In the genomic region with DNA sequence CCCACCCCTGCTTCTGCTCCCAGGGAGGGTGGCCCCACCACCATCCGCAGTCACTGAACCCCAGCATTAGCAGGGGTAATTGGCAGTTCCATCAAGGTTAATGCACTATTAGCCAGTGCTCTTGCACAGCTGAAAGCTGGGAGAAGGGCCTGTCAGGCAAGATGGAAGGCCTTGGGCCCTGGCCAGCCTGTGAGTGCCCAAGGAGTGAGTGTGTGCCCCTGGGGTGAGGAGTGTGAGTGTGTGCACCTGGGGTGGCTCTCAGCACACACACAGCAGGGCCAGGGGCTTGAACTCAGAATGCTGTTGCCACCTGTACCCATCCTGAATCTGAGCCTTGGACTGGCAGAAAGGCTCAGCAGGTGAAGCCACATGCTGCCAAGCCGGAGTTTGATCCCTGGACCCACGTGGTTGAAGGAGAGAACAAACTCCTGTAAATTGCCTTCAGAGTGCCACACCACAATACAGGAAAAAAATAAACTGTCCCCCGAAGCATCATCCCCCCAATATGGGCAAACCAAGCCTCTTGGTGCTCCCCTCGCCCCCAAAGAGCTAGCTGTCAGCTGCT, we compare ENCODE assay signal across 16 mouse cellular contexts. TPM values are rescaled to one million over a fixed set of nuclear protein-coding genes. Genes with fewer than 3 reads are reported as not detected.
A peak's percentile ranks its signal among the peaks of the same experiment; 100 is the strongest.
DNase-seq lines count a peak whose midpoint lies in the region; ATAC-seq and TF ChIP-seq lines count a peak whose summit lies in the region.
"Had no signal": no experiment of that assay in that cellular context is flagged by ENCODE, and none has a peak within 500 bp of the region (broad histone marks: within the 10 kb centered on the region; RNA-seq: fewer than 3 reads in every experiment).

No protein-coding gene starts in this region.

- H3K4me1 ChIP-seq in kidney, adult 2 months (ENCODE audit: control insufficient read depth, insufficient read depth, low read length), result no peaks in the 10 kb centered on the region
- H3K4me1 ChIP-seq in hindbrain, embryonic 13.5 days (replicated peaks), result peaks cover 57% of the 10 kb centered on the region
- H3K4me1 ChIP-seq in midbrain, embryonic 15.5 days, result peaks cover 40% of the 10 kb centered on the region

- 77% methylated on average over 5 of the region's 5 CpGs for whole genome bisulfite sequencing in kidney, adult 2 months
- WGBS in hindbrain, embryonic 13.5 days, result 83% methylated on average over 5 of the region's 5 CpGs
- 67% methylated on average over 5 of the region's 5 CpGs for WGBS in midbrain, embryonic 15.5 days

- no peaks in the 10 kb centered on the region; the same call in 1 of the 2 replicates for H3K27me3 ChIP-seq in kidney, adult 2 months (replicated peaks; ENCODE audit: control insufficient read depth, insufficient read depth, low read length)
- no peaks in the 10 kb centered on the region for H3K27me3 ChIP-seq in hindbrain, embryonic 13.5 days
- H3K27me3 ChIP-seq in midbrain, embryonic 15.5 days (replicated peaks), result no peaks in the 10 kb centered on the region

- TF ChIP-seq POLR2A in kidney, adult 2 months (IDR thresholded peaks at IDR 0.05; ENCODE audit: low read depth, low read length), result no peak

- H3K9ac ChIP-seq in hindbrain, embryonic 13.5 days, result peak overlapping the region; percentile 46
- peak overlapping the region; percentile 3; the same call in 1 of the 2 replicates for H3K9ac ChIP-seq in midbrain, embryonic 15.5 days

- no peak overlapping the region for H3K27ac ChIP-seq in kidney, adult 2 months (ENCODE audit: insufficient read depth, low read depth, low read length)
- H3K27ac ChIP-seq in hindbrain, embryonic 13.5 days, result peak overlapping the region; percentile 4; the same call in 1 of the 2 replicates
- H3K27ac ChIP-seq in midbrain, embryonic 15.5 days, result no peak overlapping the region
- H3K27ac ChIP-seq: heart, embryonic 10.5 days had no signal

- H3K9me3 ChIP-seq in hindbrain, embryonic 13.5 days, result no peaks in the 10 kb centered on the region
- no peaks in the 10 kb centered on the region for H3K9me3 ChIP-seq in midbrain, embryonic 15.5 days
- H3K9me3 ChIP-seq: heart, embryonic 10.5 days had no signal

- no peak overlapping the region for H3K4me2 ChIP-seq in hindbrain, embryonic 13.5 days
- H3K4me2 ChIP-seq in midbrain, embryonic 15.5 days, result no peak overlapping the region

- ATAC-seq in hindbrain, embryonic 13.5 days (ENCODE audit: low FRiP score), result no peak
- ATAC-seq in midbrain, embryonic 15.5 days (replicated peaks), result no peak

- H3K36me3 ChIP-seq in kidney, adult 2 months (ENCODE audit: control insufficient read depth, insufficient read depth, low read length), result no peaks in the 10 kb centered on the region
- H3K36me3 ChIP-seq in hindbrain, embryonic 13.5 days, result peaks cover 15% of the 10 kb centered on the region
- peaks cover 6% of the 10 kb centered on the region; the same call in 1 of the 2 replicates for H3K36me3 ChIP-seq in midbrain, embryonic 15.5 days (replicated peaks)

- H3K4me3 ChIP-seq in kidney, adult 2 months (ENCODE audit: insufficient read depth, low read depth, low read length), result no peak overlapping the region
- H3K4me3 ChIP-seq in hindbrain, embryonic 13.5 days, result no peak overlapping the region
- no peak overlapping the region for H3K4me3 ChIP-seq in midbrain, embryonic 15.5 days

- peak; percentile 56 to 84 for DNase-seq in adrenal gland, adult (ENCODE audit: inconsistent age in 2 of 2, low spot score in 1 of 2)
- DNase-seq in adrenal gland, postnatal 4 days (ENCODE audit: low spot score in 2 of 2), result no peak
- DNase-seq in kidney, adult 2 months, result peak; percentile 54
- no peak for DNase-seq in kidney, adult 11 months
- DNase-seq in gastrocnemius, postnatal 25 days, result no peak
- no peak for DNase-seq in thymus, postnatal 36 days
- DNase-seq: kidney, postnatal 10 days; layer of hippocampus, postnatal 36 days; lung, adult 18-20 months; right cerebral cortex, adult 18-20 months; thymus, adult 2 months had no signal

- TF ChIP-seq CTCF in kidney, adult 2 months (conservative IDR thresholded peaks at IDR 0.05; ENCODE audit: insufficient read depth, insufficient read length, low read depth, low read length), result no peak

RNA-seq across cellular contexts. Expression of gene Efna2, which starts 2.9 kb away (rescaled TPM):
- 1 to 10 TPM; 6.5 to 7.5 TPM for total RNA-seq in adrenal gland, postnatal 4 days (2021)
- 1.5 TPM in 2 replicates for polyA plus RNA-seq in kidney, adult 2 months (2012; rRNA removed)
- polyA plus RNA-seq in hindbrain, embryonic 13.5 days (2015; fragmentation: Nextera tagmentation; extraction: Ambion mirVana), result 18.8 and 21.4 TPM in 2 replicates
- 53.4 and 54.6 TPM in 2 replicates for polyA plus RNA-seq in midbrain, embryonic 15.5 days (2015; fragmentation: Nextera tagmentation; extraction: Ambion mirVana)
- total RNA-seq in gastrocnemius, postnatal 25 days (2021), result under 1 TPM; 0.26 to 0.54 TPM
- total RNA-seq: hematopoietic stem cell, adult 5-6 weeks; neutrophil, adult 5-6 weeks had no signal

RNA-seq across cellular contexts. Expression of gene 1600002K03Rik, which starts 3.6 kb away (rescaled TPM):
- total RNA-seq in adrenal gland, postnatal 4 days (2021), result 1 to 10 TPM; 7.5 to 8.8 TPM
- polyA plus RNA-seq in kidney, adult 2 months (2012; rRNA removed), result 7.9 and 11.2 TPM in 2 replicates
- 11.9 and 14.1 TPM in 2 replicates for polyA plus RNA-seq in hindbrain, embryonic 13.5 days (2015; fragmentation: Nextera tagmentation; extraction: Ambion mirVana)
- 13.3 and 14.7 TPM in 2 replicates for polyA plus RNA-seq in midbrain, embryonic 15.5 days (2015; fragmentation: Nextera tagmentation; extraction: Ambion mirVana)
- 1 to 10 TPM; 5.1 to 5.9 TPM for total RNA-seq in gastrocnemius, postnatal 25 days (2021)

RNA-seq across cellular contexts. Expression of gene Cirbp, which starts 10.6 kb away (rescaled TPM):
- total RNA-seq in adrenal gland, postnatal 4 days (2021), result 100 to 1,000 TPM; 296 to 322 TPM
- 86.7 and 87.8 TPM in 2 replicates for polyA plus RNA-seq in kidney, adult 2 months (2012; rRNA removed)
- polyA plus RNA-seq in hindbrain, embryonic 13.5 days (2015; fragmentation: Nextera tagmentation; extraction: Ambion mirVana), result 364 and 409 TPM in 2 replicates
- polyA plus RNA-seq in midbrain, embryonic 15.5 days (2015; fragmentation: Nextera tagmentation; extraction: Ambion mirVana), result 364 and 392 TPM in 2 replicates
- total RNA-seq in gastrocnemius, postnatal 25 days (2021), result 10 to 100 TPM; 17.3 to 21.4 TPM

RNA-seq across cellular contexts. Expression of gene Midn, which starts 28.3 kb away (rescaled TPM):
- total RNA-seq in adrenal gland, postnatal 4 days (2021), result 100 to 1,000 TPM; 113 to 124 TPM
- polyA plus RNA-seq in kidney, adult 2 months (2012; rRNA removed), result 65.6 and 67.0 TPM in 2 replicates
- polyA plus RNA-seq in hindbrain, embryonic 13.5 days (2015; fragmentation: Nextera tagmentation; extraction: Ambion mirVana), result 32.4 and 34.7 TPM in 2 replicates
- 29.5 and 29.9 TPM in 2 replicates for polyA plus RNA-seq in midbrain, embryonic 15.5 days (2015; fragmentation: Nextera tagmentation; extraction: Ambion mirVana)
- 10 to 100 TPM; 33.7 to 34.8 TPM for total RNA-seq in gastrocnemius, postnatal 25 days (2021)

RNA-seq across cellular contexts. Expression of gene Cbarp, which starts 35.7 kb away (rescaled TPM):
- total RNA-seq in adrenal gland, postnatal 4 days (2021), result 10 to 100 TPM; 49.1 to 72.7 TPM
- polyA plus RNA-seq in kidney, adult 2 months (2012; rRNA removed), result 8.1 and 8.7 TPM in 2 replicates
- 57.4 and 59.2 TPM in 2 replicates for polyA plus RNA-seq in hindbrain, embryonic 13.5 days (2015; fragmentation: Nextera tagmentation; extraction: Ambion mirVana)
- 65.7 and 66.9 TPM in 2 replicates for polyA plus RNA-seq in midbrain, embryonic 15.5 days (2015; fragmentation: Nextera tagmentation; extraction: Ambion mirVana)
- total RNA-seq in gastrocnemius, postnatal 25 days (2021), result 1 to 10 TPM; 1.2 to 1.6 TPM

Comparison
In these comparisons a context has a peak if more than half of its experiments do, and no peak if none do; other contexts are left out.
1. DNase-seq: peak in adrenal gland, adult (2 of 2) and kidney, adult 2 months (single experiment); none in adrenal gland, postnatal 4 days (0 of 2), kidney, adult 11 months (single experiment), gastrocnemius, postnatal 25 days (single experiment) and thymus, postnatal 36 days (0 of 2).